Mouse (Mus musculus) spleen, postnatal 36 days (tissue): ENCODE results near the gene Lyz2.
"Not testable (repeated sequence)": the region's sequence is repeated elsewhere in the genome, so short reads cannot be mapped to it uniquely, and the experiment has no call there.

Experiments
- DNase-seq, 2 experiments: peaks; one replicate each; pipeline ENCODE4 v3.0.0; 2022; ENCODE audit warnings: low spot score in 2 of 2, mixed read lengths in 1 of 2

Lyz2 gene

DNA sequence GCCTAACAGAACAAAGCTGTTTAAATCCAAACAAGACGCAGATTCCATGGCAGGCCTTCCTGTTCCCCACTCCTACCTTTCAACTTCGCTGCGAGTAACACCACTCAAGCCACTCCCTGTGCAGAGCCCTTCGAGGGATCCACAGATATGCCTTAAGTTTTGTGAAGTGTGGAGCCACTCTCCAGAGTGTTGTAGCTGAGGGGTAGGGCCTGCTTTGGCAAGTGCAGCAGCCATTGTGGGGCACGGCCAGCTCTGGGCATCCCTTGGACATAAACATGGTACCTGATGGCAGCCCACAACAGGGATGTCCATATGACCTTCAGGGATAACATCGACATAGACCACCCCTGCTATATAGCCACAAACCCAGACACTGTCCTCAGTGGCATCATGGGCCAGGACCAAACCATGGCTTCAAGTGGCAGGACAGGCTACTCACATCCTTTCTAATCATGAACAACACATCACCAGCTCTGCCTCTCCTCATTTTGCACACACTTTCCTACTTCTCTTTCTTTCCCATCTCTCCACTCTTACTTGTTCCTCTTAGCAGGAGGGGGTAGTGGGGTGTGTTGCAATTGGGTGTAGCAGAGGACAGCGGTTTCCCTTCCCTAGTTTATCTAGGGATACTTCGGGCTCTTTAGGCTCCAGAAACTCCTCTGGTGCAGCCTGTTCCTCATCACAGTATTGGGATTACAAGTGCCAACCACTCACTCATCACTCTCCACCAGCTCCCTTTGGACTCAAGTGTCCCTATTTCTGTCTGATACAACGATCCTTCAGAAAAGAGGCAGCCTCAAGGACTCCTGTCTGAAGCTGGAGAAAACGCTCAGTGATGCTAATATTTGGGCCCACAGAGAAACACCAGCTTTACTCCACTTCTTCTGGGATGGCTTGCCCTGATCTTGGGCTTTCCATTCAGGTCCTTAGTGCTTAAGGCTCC is 2.7 kb upstream of the Lyz2 start:
- no peak for DNase-seq

DNA sequence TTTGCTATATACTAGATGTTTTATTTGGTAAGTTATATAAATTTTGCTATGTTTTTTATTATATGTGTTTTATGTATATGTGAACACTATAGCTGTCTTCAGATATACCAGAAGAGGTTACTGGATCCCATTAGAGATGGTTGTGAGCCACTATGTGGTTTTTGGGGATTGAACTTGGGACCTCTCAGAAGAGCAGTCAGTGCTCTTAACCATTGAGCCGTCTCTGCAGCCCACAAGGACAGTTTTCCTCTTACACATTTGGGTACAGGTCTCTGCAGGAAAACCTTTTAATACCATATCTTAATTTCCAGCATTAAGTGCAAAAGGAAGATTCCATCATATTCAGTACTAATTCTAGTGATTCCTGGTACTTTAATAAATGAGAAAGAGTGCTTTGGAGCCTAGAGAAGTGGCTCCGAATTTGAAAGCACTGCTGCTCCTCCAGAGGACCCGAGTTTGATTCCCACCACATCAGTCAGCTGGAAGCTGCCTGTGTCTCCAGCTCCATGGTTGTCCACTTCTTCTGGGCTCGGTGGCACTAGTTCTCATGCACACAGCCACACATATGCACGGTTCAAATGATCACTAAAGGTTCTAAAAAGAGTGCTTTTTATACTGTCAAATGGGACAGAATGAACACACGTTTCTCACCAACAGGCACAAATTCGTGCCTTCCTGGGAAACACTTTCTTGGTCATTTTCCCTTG is 1.9 kb upstream of the Lyz2 start:
- DNase-seq, result no peak

DNA sequence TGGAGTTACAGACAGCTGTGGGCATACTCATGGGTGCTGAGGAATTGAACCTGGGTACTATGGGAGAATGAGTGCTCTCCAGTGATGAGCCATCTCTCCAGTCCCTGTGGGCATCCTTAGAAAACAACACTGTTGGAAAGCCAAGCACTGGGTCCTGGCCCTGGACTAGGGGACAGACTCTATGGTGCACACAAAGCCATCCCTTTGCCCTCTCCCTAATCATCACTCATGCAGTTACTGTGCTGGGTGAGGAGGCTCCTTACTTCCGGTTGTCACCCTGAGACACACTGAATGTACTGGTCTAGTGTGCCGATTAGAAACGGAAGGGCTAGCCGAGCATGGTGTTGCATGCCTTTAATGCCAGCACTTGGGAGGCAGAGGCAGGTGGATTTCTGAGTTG is 1.1 kb upstream of the Lyz2 start:
- not testable (repeated sequence) for DNase-seq

DNA sequence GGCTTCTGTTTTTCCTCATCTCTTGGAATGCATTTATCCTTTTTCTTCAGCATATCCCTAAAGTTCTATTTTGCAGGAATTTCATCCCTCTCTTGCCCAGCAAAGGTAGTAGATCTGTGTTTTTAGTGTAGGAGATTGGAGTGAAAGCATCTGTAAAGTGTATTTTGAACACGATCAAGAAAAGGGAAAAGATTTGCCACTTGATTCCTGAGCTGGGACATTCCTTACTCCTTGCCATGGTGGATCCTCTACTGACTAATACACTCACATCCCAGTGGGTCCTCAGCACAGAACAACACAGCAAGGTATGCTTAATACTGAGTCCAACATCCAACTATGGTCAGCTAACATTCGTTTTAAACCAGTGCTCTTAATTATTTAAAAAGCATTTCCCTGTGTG is 430 bp upstream of the Lyz2 start:
- no peak for DNase-seq

DNA sequence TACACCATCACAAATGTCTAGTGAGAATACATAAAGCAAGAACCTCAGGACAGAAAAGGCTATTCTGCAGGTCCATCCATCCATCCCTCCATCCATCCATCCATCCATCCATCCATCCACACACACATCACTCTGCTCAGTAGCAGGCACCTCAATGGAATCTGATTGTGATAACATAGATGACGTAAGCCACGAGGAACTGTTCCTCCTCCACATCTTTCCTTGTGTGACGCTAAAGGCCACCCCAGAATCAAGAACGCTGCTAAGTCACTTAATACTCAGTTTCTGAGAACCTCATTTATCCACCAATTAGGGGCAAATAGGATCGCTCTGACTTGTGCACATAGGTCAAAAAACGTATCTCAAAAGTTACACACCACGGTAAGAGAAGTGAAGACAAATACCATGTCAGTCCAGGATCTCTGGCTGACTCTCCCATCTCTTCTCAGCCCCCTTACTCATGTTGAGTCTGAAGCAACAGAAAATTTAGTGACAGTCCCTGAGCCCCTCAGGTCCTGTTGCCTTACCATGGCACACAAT is 670 bp downstream of the Lyz2 start:
- DNase-seq, result no peak

DNA sequence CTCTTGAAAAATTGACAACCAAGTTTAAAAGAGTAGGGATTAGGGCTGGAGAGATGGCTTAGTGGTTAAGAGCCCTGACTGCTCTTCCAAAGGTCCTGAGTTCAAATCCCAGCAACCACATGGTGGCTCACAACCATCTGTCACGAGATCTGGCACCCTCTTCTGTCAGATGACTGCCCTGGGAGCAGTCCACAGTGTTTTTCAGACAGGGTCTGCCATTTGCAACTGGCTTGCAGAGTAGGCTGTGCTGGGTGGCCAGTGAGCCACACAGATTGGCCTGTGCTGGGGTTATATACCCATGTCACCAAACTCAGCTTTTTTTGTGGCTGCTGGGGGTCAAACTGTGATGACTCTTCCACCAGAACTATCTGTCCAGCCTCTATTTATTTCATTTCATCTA is 2.1 kb downstream of the Lyz2 start:
- DNase-seq, result no peak

DNA sequence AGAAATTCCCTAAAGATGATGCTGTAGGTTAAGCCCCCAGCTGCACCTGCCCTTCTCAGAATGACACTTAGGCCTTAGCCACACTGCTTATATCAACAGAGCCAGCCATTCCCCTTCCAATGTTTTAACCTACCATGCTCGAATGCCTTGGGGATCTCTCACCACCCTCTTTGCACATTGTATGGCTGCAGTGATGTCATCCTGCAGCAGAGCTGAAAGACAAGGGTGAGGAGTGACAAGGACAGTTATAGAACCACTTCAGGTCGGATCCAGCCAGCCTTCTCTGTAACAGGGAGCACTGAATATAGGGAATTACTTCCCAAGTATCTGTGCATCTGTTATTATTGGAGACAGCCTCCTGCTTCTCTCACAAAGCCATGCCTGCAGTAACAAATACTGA is 3.6 kb downstream of the Lyz2 start:
- DNase-seq, result not testable (repeated sequence)

DNA sequence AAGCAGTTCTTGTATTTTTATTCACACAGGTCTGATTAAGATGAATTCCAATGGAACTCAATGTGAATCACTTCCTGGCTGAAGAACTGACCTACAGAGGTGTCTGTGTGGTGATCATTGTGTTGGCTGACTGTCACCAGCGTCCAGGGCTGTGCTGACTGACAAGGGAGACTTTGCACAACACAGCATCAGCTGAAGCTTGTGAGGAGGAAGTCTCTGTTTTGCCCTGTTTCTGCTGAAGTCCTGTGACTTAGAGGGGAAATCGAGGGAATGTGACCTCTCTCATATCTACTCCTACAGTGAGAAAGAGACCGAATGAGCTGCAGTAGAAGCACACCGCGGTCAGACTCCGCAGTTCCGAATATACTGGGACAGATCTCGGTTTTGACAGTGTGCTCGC is 4.3 kb downstream of the Lyz2 start:
- DNase-seq, result not testable (repeated sequence)

DNA sequence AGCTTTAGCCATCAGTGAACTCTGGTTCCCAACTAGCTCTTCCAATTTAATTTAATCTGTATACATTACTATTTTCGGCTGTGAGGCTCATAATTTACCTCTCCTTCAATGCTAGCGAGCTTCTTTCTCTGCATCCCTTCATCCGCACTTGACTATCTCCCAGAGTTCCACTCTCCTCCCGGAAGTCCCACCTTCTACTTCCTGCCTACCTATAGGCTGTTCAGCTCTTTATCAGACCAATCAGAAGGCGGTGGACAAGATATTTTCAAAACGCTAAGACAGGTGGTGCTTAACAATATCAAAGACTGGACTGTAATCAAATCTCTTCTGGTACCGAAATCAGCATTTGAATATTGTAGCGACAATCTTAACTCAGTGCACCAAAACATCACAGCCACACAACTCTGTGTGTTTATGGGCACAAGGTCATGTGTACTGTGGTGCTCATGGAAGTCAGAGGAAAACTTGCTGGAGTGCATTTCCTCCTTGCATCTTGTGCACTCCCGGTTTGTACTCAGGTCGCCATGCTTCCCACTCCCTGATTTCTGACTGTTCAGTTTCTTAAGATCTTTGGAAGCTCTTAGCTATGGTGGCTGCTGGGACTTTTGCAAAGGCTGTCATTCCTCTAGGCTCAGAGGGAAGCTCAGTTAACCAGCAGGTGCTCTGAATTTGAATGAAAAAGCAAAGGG is 6.3 kb downstream of the Lyz2 start:
- no peak for DNase-seq

DNA sequence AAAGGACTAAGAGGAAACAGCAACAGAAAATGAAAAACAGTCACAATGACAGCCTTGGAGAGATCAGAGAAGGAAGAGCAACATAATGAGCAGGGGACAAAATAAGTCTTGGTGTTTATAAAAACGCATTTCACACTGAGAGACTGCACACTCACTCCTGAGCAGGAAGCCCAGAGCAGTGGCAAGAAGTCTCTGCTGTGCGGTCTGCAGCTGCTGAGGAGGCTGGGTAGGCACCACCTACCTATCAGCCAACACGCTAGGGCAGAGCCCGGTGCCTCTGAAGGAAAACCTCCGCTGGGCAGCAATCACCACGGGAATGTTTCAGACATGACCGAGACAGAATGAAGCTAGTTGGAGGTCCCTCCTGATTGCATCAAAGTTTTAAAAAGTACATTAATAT is 7.5 kb downstream of the Lyz2 start:
- not testable (repeated sequence) for DNase-seq

DNA sequence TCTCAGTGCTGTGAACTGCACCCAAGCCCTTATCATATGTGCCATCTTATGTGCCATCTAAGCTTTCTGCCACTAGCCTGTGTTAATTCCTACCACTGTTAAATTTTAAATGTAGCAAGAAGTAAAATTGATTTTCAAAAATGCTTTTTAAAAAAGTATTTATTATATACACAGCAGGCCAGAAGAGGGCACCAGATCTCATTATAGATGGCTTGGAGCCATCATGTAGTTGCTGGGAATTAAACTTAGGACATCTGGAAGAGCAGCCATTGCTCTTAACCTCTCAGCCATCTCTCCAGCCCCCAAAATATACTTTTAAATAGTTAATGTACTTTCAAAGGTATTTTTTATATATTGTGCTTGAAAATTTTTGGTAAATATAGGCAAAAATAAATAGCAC is 10.1 kb downstream of the Lyz2 start:
- DNase-seq, result no peak

DNA sequence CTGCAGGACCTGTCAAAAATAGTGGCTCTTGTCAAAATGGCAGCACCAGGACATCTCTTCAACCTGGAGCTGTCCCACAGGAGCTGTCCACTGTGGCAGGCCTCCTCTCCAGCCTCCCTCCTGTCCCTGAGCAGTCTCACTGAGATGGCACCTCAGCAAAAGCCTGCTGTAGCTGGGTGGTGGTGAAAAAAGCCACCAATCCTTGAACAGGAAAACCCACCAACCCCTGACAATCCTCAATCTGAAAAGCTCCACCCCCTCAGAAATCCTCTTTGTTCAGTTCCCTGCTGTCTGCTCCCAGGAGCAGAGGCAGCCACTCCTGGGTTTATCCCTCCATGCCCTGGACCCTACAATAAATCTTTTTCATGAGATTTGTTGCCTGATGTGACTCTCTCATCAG is 22.3 kb downstream of the Lyz2 start:
- no peak for DNase-seq

DNA sequence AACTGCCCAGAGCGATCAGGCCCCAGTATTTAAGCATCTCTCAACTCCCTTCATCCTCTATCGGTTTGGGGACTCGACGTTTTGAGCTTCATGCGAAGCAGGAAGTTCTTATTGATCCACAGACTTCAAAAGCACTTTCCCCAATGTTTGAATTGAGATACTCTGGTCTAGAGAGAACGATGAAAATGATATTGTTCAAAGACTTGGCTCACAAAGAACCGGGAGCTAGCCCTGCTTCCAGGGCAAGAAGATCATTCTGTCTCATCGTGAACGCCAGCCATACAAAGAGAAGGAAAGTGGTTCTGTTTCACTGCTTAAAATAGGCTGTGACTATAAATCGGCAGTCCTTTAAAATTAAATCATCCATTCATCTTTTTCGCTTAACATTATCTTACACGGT is 43.5 kb downstream of the Lyz2 start, which contains the start of gene 9530003J23Rik:
Gene 9530003J23Rik, minus strand, starts transcription at position 101 of the 400 bp plus-strand sequence.
- no peak for DNase-seq

DNA sequence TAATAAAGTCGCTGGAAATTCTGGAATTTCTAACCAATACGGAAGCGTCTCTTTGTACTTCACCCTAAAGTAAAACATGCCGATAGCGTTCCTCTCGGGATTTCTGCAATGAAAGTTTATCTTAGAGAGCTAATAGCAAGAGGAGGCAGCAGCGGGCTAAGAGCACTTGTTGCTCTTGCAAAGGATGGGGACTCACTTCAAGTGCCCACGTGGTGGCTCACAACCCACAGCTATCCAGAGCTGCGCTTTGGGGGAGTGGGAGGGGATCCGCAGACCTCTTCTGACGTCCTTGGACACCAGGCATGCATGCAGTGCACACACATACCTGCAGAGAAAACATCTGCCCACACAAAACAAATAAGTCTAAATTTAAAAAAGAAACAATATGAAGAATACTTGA is 46.3 kb downstream of the Lyz2 start:
- DNase-seq, result no peak

DNA sequence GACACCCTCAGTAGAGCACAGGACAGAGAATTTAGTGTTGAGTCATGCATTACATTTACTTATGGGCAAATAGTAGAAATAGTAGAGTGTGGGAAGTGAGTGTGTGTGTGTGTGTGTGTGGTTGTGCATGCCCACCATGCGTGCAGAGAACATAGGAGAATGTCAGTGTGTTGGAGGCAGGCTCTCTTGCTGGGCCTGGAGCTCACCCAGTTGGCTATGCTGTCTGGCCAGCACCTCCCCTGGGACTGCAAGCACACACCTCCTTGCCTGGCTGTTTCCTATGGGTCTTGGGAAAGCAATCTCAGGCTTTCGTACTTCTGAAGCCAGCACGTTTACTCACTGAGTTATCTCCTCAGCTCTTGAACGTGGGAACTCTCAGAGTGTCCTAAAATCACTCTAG is 47.3 kb downstream of the Lyz2 start:
- DNase-seq, result no peak

DNA sequence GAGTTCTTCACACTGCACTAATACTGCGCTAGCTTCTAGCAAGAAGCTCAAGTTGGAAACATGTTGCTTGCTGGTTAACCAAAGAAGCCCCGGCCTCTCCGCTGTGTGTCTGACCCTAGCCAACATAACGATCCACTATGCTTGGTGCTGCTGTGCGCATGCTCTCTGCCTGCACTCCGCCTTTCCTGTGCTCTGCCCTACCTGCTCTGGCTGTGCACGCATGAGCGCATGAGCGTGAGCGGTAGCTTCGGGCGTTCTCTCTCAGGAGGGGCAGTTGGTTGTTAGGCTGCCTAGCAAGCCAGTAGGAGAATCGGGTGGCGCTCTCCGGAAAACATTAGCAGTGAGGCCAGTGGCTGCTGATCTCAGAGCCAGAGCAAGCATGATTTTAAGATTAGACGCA is 52.3 kb downstream of the Lyz2 start:
- DNase-seq, result no peak
